Mouse (Mus musculus) heart, embryonic 10.5 days (tissue): ENCODE data around the gene Arid5b. TPM values are rescaled to one million over a fixed set of nuclear protein-coding genes. Genes with fewer than 3 reads are reported as not detected.

Source experiments
- DNase-seq: peaks from one replicate; pipeline ENCODE4 v3.0.0-alpha.2; 2017; ENCODE audit warnings: low spot score
- H3K27ac ChIP-seq: fragments of 300-500 bp; sonication (generic); 2 replicates; pipeline ENCODE4 v1.5.1; 2016; ENCODE audit warnings: mild to moderate bottlenecking
- H3K27me3 ChIP-seq: fragments of 300-500 bp; sonication (generic); 2 replicates; pipeline ENCODE4 v1.6.1; 2016; ENCODE audit warnings: mild to moderate bottlenecking; ENCODE audit not compliant: poor library complexity, insufficient read depth, severe bottlenecking
- H3K36me3 ChIP-seq: fragments of 300-500 bp; sonication (generic); 2 replicates; pipeline ENCODE4 v1.6.1; 2016; ENCODE audit warnings: mild to moderate bottlenecking, moderate library complexity
- H3K4me1 ChIP-seq: fragments of 300-500 bp; sonication (generic); 2 replicates; pipeline ENCODE4 v1.6.1; 2016; ENCODE audit warnings: mild to moderate bottlenecking
- H3K4me3 ChIP-seq: fragments of 300-500 bp; sonication (generic); 2 replicates; pipeline ENCODE4 v1.5.1; 2016; ENCODE audit warnings: mild to moderate bottlenecking, moderate library complexity
- H3K9me3 ChIP-seq: fragments of 300-500 bp; sonication (generic); 2 replicates; pipeline ENCODE4 v1.6.1; 2016; ENCODE audit warnings: mild to moderate bottlenecking, moderate library complexity
- WGBS: fragments of 180-500 bp; shearing (Covaris S2); methylation state at CpG from one replicate; pipeline ENCODE4 v1.1.7; 2016; 5-methylcytosine and 5-hydroxymethylcytosine counted together
- polyA plus RNA-seq: library from polyadenylated mRNA; unstranded; fragments of >200 nt; fragmentation: Nextera tagmentation; extraction: Ambion mirVana; gene quantifications from 2 replicates; pipeline ENCODE4 v1.2.1, GENCODE M21; 2016

Arid5b gene
- 12.4 and 18.2 TPM in 2 replicates for polyA plus RNA-seq

GRCm38 (mm10) chr10:68278632-68279361 is at the start of gene Arid5b:
Gene Arid5b, minus strand, starts transcription at chr10:68278740.
- H3K27me3 ChIP-seq = no peaks in the 10 kb centered on the region
- peak within 1 kb of the TSS; percentile 64 for H3K4me3 ChIP-seq
- WGBS = under 1% methylated on average over 24 of the region's 24 CpGs
- no peaks in the 10 kb centered on the region for H3K36me3 ChIP-seq
- H3K27ac ChIP-seq = peak within 1 kb of the TSS; percentile 88
- no peaks in the 10 kb centered on the region for H3K9me3 ChIP-seq
- peaks cover 16% of the 10 kb centered on the region; the same call in 1 of the 2 replicates for H3K4me1 ChIP-seq
- peak; percentile 77 for DNase-seq

- no peak overlapping the region for H3K27ac ChIP-seq
- H3K4me3 ChIP-seq = no peak overlapping the region
- no peaks in the 10 kb centered on the region for H3K27me3 ChIP-seq
- WGBS = 78% methylated on average over 6 of the region's 6 CpGs
- H3K36me3 ChIP-seq = no peaks in the 10 kb centered on the region
- no peak for DNase-seq
- no peaks in the 10 kb centered on the region for H3K9me3 ChIP-seq
- no peaks in the 10 kb centered on the region for H3K4me1 ChIP-seq
Observed at GRCm38 (mm10) chr10:68325378-68325777, 46.8 kb upstream of the Arid5b start.

- Histone ChIP-seq H3K9me3 (no peaks in the 10 kb centered on the region), H3K4me3 (no peak overlapping the region), H3K27me3 (no peaks in the 10 kb centered on the region), H3K27ac (no peak overlapping the region), H3K4me1 (peaks cover 7% of the 10 kb centered on the region), H3K36me3 (no peaks in the 10 kb centered on the region)
- WGBS = 88% methylated on average over 11 of the region's 11 CpGs
- no peak for DNase-seq
Observed at GRCm38 (mm10) chr10:68324061-68324460, 45.5 kb upstream of the Arid5b start.

- Histone ChIP-seq H3K27me3 (no peaks in the 10 kb centered on the region), H3K4me3 (no peak overlapping the region), H3K9me3 (no peaks in the 10 kb centered on the region), H3K27ac (no peak overlapping the region), H3K4me1 (peaks cover 14% of the 10 kb centered on the region), H3K36me3 (no peaks in the 10 kb centered on the region)
- DNase-seq = no peak
- WGBS = 76% methylated on average over 3 of the region's 3 CpGs
Observed at GRCm38 (mm10) chr10:68323167-68323566, 44.6 kb upstream of the Arid5b start.

GRCm38 (mm10) chr10:68320986-68321385 is 42.4 kb upstream of the Arid5b start:
- DNase-seq = no peak
- H3K9me3 ChIP-seq = no peaks in the 10 kb centered on the region
- no peak overlapping the region for H3K27ac ChIP-seq
- WGBS = 71% methylated on average over 4 of the region's 4 CpGs
- H3K4me3 ChIP-seq = no peak overlapping the region
- peaks cover 14% of the 10 kb centered on the region for H3K4me1 ChIP-seq
- H3K27me3 ChIP-seq = no peaks in the 10 kb centered on the region
- no peaks in the 10 kb centered on the region for H3K36me3 ChIP-seq

GRCm38 (mm10) chr10:68320496-68320895 is 42.0 kb upstream of the Arid5b start:
- no peak for DNase-seq
- no peaks in the 10 kb centered on the region for H3K36me3 ChIP-seq
- peaks cover 14% of the 10 kb centered on the region for H3K4me1 ChIP-seq
- H3K27me3 ChIP-seq = no peaks in the 10 kb centered on the region
- no peak overlapping the region for H3K4me3 ChIP-seq
- no peaks in the 10 kb centered on the region for H3K9me3 ChIP-seq
- 91% methylated on average over 5 of the region's 5 CpGs for WGBS
- no peak overlapping the region for H3K27ac ChIP-seq

- H3K4me1 ChIP-seq = peaks cover 14% of the 10 kb centered on the region
- no peaks in the 10 kb centered on the region for H3K27me3 ChIP-seq
- peak overlapping the region; percentile 83 for H3K27ac ChIP-seq
- H3K36me3 ChIP-seq = no peaks in the 10 kb centered on the region
- no peak overlapping the region for H3K4me3 ChIP-seq
- WGBS = 48% methylated on average over 6 of the region's 6 CpGs
- DNase-seq = no peak
- no peaks in the 10 kb centered on the region for H3K9me3 ChIP-seq
Observed at GRCm38 (mm10) chr10:68319438-68319837, 40.9 kb upstream of the Arid5b start.

- no peak for DNase-seq
- Histone ChIP-seq H3K27ac (peak overlapping the region; percentile 83), H3K36me3 (no peaks in the 10 kb centered on the region), H3K4me1 (peaks cover 14% of the 10 kb centered on the region), H3K4me3 (no peak overlapping the region), H3K27me3 (no peaks in the 10 kb centered on the region), H3K9me3 (no peaks in the 10 kb centered on the region)
- 43% methylated on average over 6 of the region's 6 CpGs for WGBS
Observed at GRCm38 (mm10) chr10:68318438-68318979, 40.0 kb upstream of the Arid5b start.

GRCm38 (mm10) chr10:68312734-68313133 is 34.2 kb upstream of the Arid5b start:
- no peak for DNase-seq
- no peak overlapping the region for H3K27ac ChIP-seq
- no peaks in the 10 kb centered on the region for H3K36me3 ChIP-seq
- no peaks in the 10 kb centered on the region for H3K27me3 ChIP-seq
- no peak overlapping the region for H3K4me3 ChIP-seq
- H3K4me1 ChIP-seq = no peaks in the 10 kb centered on the region
- H3K9me3 ChIP-seq = no peaks in the 10 kb centered on the region
- 74% methylated on average over 8 of the region's 8 CpGs for WGBS

GRCm38 (mm10) chr10:68301013-68301412 is 22.5 kb upstream of the Arid5b start:
- Histone ChIP-seq H3K36me3 (no peaks in the 10 kb centered on the region), H3K27me3 (no peaks in the 10 kb centered on the region), H3K4me1 (no peaks in the 10 kb centered on the region; the same call in 1 of the 2 replicates), H3K9me3 (no peaks in the 10 kb centered on the region), H3K27ac (no peak overlapping the region), H3K4me3 (no peak overlapping the region)
- no peak for DNase-seq
- WGBS = 71% methylated on average over 7 of the region's 7 CpGs

- no peak overlapping the region for H3K4me3 ChIP-seq
- H3K27me3 ChIP-seq = no peaks in the 10 kb centered on the region
- 0 out of 2 replicates have a peak, but pooled peaks cover 3% of the 10 kb centered on the region for H3K9me3 ChIP-seq
- H3K27ac ChIP-seq = no peak overlapping the region
- no peaks in the 10 kb centered on the region for H3K4me1 ChIP-seq
- H3K36me3 ChIP-seq = no peaks in the 10 kb centered on the region
- no peak for DNase-seq
- 79% methylated on average over 4 of the region's 4 CpGs for WGBS
Observed at GRCm38 (mm10) chr10:68289465-68289864, 10.9 kb upstream of the Arid5b start.

- DNase-seq = peak; percentile 92
- peak overlapping the region; percentile 86 for H3K27ac ChIP-seq
- no peaks in the 10 kb centered on the region for H3K36me3 ChIP-seq
- under 1% methylated on average over 27 of the region's 27 CpGs for whole genome bisulfite sequencing
- H3K27me3 ChIP-seq = no peaks in the 10 kb centered on the region
- peak overlapping the region; percentile 61 for H3K4me3 ChIP-seq
- H3K9me3 ChIP-seq = no peaks in the 10 kb centered on the region
- peaks cover 9% of the 10 kb centered on the region; the same call in 1 of the 2 replicates for H3K4me1 ChIP-seq
Observed at GRCm38 (mm10) chr10:68282466-68283391, 4.2 kb upstream of the Arid5b start.

- DNase-seq = no peak
- H3K4me1 ChIP-seq = peaks cover 9% of the 10 kb centered on the region; the same call in 1 of the 2 replicates
Observed at GRCm38 (mm10) chr10:68281775-68282106, 3.2 kb upstream of the Arid5b start.

More at GRCm38 (mm10) chr10:68281775-68282106, 3.2 kb upstream of the Arid5b start:
- Histone ChIP-seq H3K36me3 (no peaks in the 10 kb centered on the region), H3K27ac (no peak overlapping the region), H3K4me3 (no peak overlapping the region), H3K27me3 (no peaks in the 10 kb centered on the region), H3K9me3 (no peaks in the 10 kb centered on the region)
- 40% methylated on average over 3 of the region's 3 CpGs for WGBS
